Mouse (Mus musculus): ENCODE data around the gene Mtch1.

GRCm38 (mm10) chr17:29347645-29348256 lies at the start of gene Mtch1:
- TF ChIP-seq GATA1 (IDR thresholded peaks at IDR 0.05; ENCODE audit: borderline replicate concordance, low read length): no peak
- TF ChIP-seq FLI1 (IDR thresholded peaks at IDR 0.05; ENCODE audit: low read length): no peak

Measured in megakaryocyte, embryonic 14.5 days (primary cell).